Mouse (Mus musculus) granulocyte monocyte progenitor cell, adult 5-6 weeks (primary cell): ENCODE results near the gene Dll1. TPM values are rescaled to one million over a fixed set of nuclear protein-coding genes. Genes with fewer than 3 reads are reported as not detected.

Experiments
- ATAC-seq: replicated peaks from 2 replicates; pipeline ENCODE4 v1.8.0; 2016; ENCODE audit warnings: mild to moderate bottlenecking, moderate TSS enrichment, inconsistent platforms; ENCODE audit not compliant: poor library complexity, severe bottlenecking
- total RNA-seq, 2 experiments: library from RNA; stranded (forward) in 1 of 2; stranded (reverse) in 1 of 2; fragments of 200-712, 200-1000 nt in 1 of 2; fragments of >200 nt in 1 of 2; fragmentation: Nextera tagmentation in 1 of 2; gene quantifications; 2 replicates each; pipeline ENCODE4 v1.2.3; 2014 to 2017

Gene Dll1
- total RNA-seq, 2 experiments from 2014 or later: 0.26 TPM; not detected in 1

- no peak for ATAC-seq
Measured at GRCm38 (mm10) chr17:15379741-15380526, 3.3 kb upstream of the Dll1 start.

GRCm38 (mm10) chr17:15378413-15379109, 1.9 kb upstream of the Dll1 start:
- no peak for ATAC-seq

GRCm38 (mm10) chr17:15377901-15378300, 1.2 kb upstream of the Dll1 start:
- no peak for ATAC-seq

GRCm38 (mm10) chr17:15375701-15376493, 775 bp downstream of the Dll1 start:
- peak; percentile 32 for ATAC-seq

- ATAC-seq: no peak
Measured at GRCm38 (mm10) chr17:15375224-15375623, 1.4 kb downstream of the Dll1 start.

GRCm38 (mm10) chr17:15374321-15375141, 2.1 kb downstream of the Dll1 start:
- ATAC-seq: no peak

- no peak for ATAC-seq
Measured at GRCm38 (mm10) chr17:15372931-15373652, 3.6 kb downstream of the Dll1 start.

- ATAC-seq: no peak
Measured at GRCm38 (mm10) chr17:15371967-15372835, 4.5 kb downstream of the Dll1 start.

- no peak for ATAC-seq
Measured at GRCm38 (mm10) chr17:15370401-15370800, 6.3 kb downstream of the Dll1 start.

- no peak for ATAC-seq
Measured at GRCm38 (mm10) chr17:15365650-15366049, 11.0 kb downstream of the Dll1 start.

- no peak for ATAC-seq
Measured at GRCm38 (mm10) chr17:15363656-15364055, 13.0 kb downstream of the Dll1 start.

- ATAC-seq: no peak
Measured at GRCm38 (mm10) chr17:15357071-15357470, 19.6 kb downstream of the Dll1 start.

- no peak for ATAC-seq
Measured at GRCm38 (mm10) chr17:15356526-15356925, 20.1 kb downstream of the Dll1 start.

- ATAC-seq: peak; percentile 58
Measured at GRCm38 (mm10) chr17:15355072-15355471, 21.6 kb downstream of the Dll1 start.

GRCm38 (mm10) chr17:15354006-15354405, 22.7 kb downstream of the Dll1 start:
- ATAC-seq: no peak

GRCm38 (mm10) chr17:15352869-15353610, 23.6 kb downstream of the Dll1 start:
- ATAC-seq: peak; percentile 81

GRCm38 (mm10) chr17:15350152-15350551, 26.5 kb downstream of the Dll1 start:
- no peak for ATAC-seq
